Mouse (Mus musculus): ENCODE measurements around the gene Rgn.

- TF ChIP-seq CTCF (IDR thresholded peaks at IDR 0.05; ENCODE audit: low read depth) (no peak), EP300 (optimal IDR thresholded peaks at IDR 0.05) (no peak)
These were observed 24.3 kb downstream of the Rgn start for GRCm38 (mm10) chrX:20573927-20574326.
